Mouse (Mus musculus) embryonic fibroblast, embryonic 13.5 days (primary cell): ENCODE measurements around the gene Tepsin.

ENCODE experiments used
- CTCF ChIP-seq: IDR thresholded peaks from 2 replicates; pipeline ENCODE4 v1.5.1; 2011; ENCODE audit warnings: mild to moderate bottlenecking, control low read depth, low read length, moderate library complexity, borderline replicate concordance; ENCODE audit not compliant: insufficient read depth
- POLR2A ChIP-seq: IDR thresholded peaks from 2 replicates; pipeline ENCODE4 v1.6.1; 2011; ENCODE audit warnings: low read depth, mild to moderate bottlenecking, control low read depth, low read length, moderate library complexity

GRCm38 (mm10) chr11:120126845-120127244 is 28.3 kb upstream of the Tepsin start:
- TF ChIP-seq CTCF (no peak), POLR2A (no peak)
